Mouse (Mus musculus) forebrain, embryonic 10.5 days (tissue): Measurements from ENCODE around the gene Cdkal1. TPM values are rescaled to one million over a fixed set of nuclear protein-coding genes. Genes with fewer than 3 reads are reported as not detected.

ENCODE experiments used
- DNase-seq: peaks from one replicate; pipeline ENCODE4 v3.0.0-alpha.2; 2017; ENCODE audit warnings: low spot score; ENCODE audit errors: extremely low spot score
- H3K27ac ChIP-seq: fragments of 300-500 bp; sonication (generic); 2 replicates; pipeline ENCODE4 v1.5.1; 2016; ENCODE audit warnings: mild to moderate bottlenecking
- H3K27me3 ChIP-seq: fragments of 300-500 bp; sonication (generic); 2 replicates; pipeline ENCODE4 v1.6.1; 2016; ENCODE audit warnings: mild to moderate bottlenecking; ENCODE audit not compliant: poor library complexity, severe bottlenecking
- H3K36me3 ChIP-seq: fragments of 300-500 bp; sonication (generic); replicated peaks from 2 replicates; pipeline ENCODE4 v1.6.1; 2016; ENCODE audit warnings: mild to moderate bottlenecking, moderate library complexity
- H3K4me1 ChIP-seq: fragments of 300-500 bp; sonication (generic); 2 replicates; pipeline ENCODE4 v1.6.1; 2016
- H3K4me3 ChIP-seq: fragments of 300-500 bp; sonication (generic); 2 replicates; pipeline ENCODE4 v1.5.1; 2016; ENCODE audit warnings: mild to moderate bottlenecking, moderate library complexity
- H3K9me3 ChIP-seq: fragments of 300-500 bp; sonication (generic); 2 replicates; pipeline ENCODE4 v1.6.1; 2016; ENCODE audit warnings: mild to moderate bottlenecking, moderate library complexity
- WGBS: fragments of 180-500 bp; shearing (Covaris S2); methylation state at CpG from one replicate; pipeline ENCODE4 v1.1.7; 2016; 5-methylcytosine and 5-hydroxymethylcytosine counted together
- polyA plus RNA-seq: library from polyadenylated mRNA; unstranded; fragments of >200 nt; fragmentation: Nextera tagmentation; extraction: Ambion mirVana; gene quantifications from 2 replicates; pipeline ENCODE4 v1.2.1, GENCODE M21; 2016

Gene Cdkal1
- polyA plus RNA-seq, 1 experiment from 2014 or later, result 34.3 TPM

DNA sequence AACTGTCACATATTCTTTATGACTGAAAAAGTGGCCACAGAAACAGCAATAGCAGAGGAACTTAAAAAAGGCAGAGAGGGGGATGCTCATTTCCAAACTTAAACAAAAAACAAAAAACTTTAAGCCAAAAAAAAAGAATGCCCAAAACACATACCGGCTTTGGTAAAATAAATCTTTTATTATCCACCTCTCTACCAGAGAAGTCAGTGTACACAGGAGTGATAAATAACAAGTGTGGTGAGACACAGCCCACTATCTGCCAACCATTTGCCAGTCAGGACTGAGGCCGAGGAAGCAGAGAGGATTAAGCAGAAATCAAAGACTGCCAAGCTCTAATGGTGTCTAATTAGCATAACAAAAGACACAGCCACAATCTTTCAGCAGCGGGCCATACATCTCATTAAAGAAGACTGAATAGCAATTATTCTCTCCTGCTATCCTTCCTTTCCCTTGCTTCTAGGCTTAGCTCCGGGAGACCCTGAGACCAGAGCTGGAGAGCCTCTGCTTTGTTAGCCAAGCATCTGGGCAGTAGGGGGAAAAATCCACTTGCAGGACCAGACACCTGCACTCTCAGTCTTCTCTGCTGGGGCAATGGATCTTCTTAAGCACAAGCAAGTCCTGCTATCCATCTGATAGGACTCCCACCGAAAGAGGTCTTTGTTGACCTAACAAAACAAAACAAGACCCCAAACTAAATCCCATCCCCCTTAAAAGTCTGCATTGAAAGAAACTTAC is 484.6 kb downstream of the Cdkal1 start:
- Histone ChIP-seq H3K4me1 (peaks cover 55% of the 10 kb centered on the region), H3K27me3 (no peaks in the 10 kb centered on the region), H3K9me3 (no peaks in the 10 kb centered on the region), H3K27ac (peak overlapping the region; percentile 89), H3K4me3 (peak overlapping the region; percentile 5; the same call in 1 of the 2 replicates), H3K36me3 (no peaks in the 10 kb centered on the region)
- peak; percentile 76 for DNase-seq
- 2% methylated on average over 5 of the region's 5 CpGs for WGBS

DNA sequence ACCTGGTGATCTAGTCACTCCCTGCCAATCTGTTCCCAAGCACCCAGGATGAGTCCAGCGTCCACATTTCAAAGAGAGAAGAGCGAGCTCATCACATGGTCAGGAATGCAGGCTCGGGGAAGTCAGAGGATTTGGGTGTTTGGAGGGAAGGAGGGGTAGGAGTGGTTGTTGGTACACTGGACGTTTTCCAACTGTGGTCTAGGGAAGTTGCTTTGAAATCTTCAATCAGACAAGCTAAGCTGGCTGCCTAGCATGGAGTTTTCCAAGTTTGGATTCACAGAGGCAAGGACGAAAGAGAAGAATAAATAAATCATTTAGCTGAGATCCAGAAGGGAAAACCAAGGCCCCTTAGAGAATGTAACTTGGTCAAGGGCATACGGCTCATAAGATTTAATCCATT is 486.7 kb downstream of the Cdkal1 start:
- Histone ChIP-seq H3K4me3 (no peak overlapping the region), H3K27me3 (no peaks in the 10 kb centered on the region), H3K4me1 (peaks cover 73% of the 10 kb centered on the region), H3K36me3 (no peaks in the 10 kb centered on the region), H3K9me3 (no peaks in the 10 kb centered on the region), H3K27ac (peak overlapping the region; percentile 54; the same call in 1 of the 2 replicates)
- DNase-seq, result no peak
- 63% methylated on average over 6 of the region's 6 CpGs for WGBS

DNA sequence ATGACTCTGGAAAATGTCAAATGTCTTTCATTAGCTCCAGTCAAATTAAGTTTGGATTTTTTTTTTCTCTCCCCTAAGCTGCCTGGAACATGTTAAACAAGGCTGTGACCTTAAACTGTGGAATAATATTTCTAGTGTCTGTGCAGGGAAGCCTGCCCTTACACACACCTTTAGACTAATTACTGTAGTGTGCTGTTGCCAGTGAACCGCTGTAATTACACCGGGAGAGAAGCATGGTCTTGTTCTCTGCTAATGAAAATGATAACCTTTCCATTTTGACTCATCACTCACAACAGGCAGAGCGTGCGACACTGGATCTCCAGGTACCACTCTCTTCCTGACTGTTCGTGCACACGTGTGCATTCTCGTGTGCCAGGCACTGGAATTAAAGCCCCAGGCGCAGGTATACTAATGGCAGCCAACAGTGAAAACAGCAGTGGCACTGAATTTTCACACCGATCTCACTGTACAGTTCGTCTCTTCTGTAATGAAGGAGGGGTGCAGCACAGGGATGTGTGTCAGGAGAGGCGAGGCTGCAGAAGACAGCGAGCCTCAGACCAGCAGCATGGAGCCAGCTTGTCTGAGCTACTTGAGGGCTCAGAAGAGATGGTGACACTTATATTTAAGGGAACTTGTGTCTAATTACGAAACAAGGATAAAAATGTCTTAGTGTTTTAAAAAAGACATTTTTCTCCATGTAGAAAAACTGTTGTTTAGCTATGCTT is 490.4 kb downstream of the Cdkal1 start:
- peak overlapping the region; percentile 53 for H3K27ac ChIP-seq
- no peak for DNase-seq
- peaks cover 51% of the 10 kb centered on the region for H3K4me1 ChIP-seq
- H3K9me3 ChIP-seq, result no peaks in the 10 kb centered on the region
- H3K27me3 ChIP-seq, result no peaks in the 10 kb centered on the region
- WGBS, result 87% methylated on average over 13 of the region's 13 CpGs
- no peaks in the 10 kb centered on the region for H3K36me3 ChIP-seq
- H3K4me3 ChIP-seq, result no peak overlapping the region

DNA sequence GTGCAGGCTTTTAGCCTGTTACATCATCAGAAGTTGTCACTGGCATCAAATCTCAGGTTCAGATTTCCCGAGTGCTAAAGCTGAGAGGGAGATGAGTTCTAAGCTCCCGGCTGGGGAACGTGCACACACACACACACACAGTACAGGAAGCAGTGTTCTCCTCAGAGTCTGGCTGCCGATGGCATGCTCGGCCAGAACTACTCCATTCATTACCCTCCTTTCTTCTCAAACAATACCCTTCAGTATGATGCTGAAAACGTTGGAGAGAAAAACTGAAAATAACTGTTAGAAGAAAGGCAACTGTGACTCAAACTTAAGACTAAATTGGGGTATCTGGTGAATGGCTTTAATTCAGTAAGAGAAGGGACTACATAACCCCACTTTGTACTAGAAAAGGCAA is 491.5 kb downstream of the Cdkal1 start:
- H3K36me3 ChIP-seq, result no peaks in the 10 kb centered on the region
- no peaks in the 10 kb centered on the region for H3K9me3 ChIP-seq
- no peaks in the 10 kb centered on the region for H3K27me3 ChIP-seq
- H3K27ac ChIP-seq, result peak overlapping the region; percentile 75
- no peak for DNase-seq
- no peak overlapping the region for H3K4me3 ChIP-seq
- peaks cover 46% of the 10 kb centered on the region for H3K4me1 ChIP-seq
- WGBS, result 28% methylated on average over 6 of the region's 6 CpGs

DNA sequence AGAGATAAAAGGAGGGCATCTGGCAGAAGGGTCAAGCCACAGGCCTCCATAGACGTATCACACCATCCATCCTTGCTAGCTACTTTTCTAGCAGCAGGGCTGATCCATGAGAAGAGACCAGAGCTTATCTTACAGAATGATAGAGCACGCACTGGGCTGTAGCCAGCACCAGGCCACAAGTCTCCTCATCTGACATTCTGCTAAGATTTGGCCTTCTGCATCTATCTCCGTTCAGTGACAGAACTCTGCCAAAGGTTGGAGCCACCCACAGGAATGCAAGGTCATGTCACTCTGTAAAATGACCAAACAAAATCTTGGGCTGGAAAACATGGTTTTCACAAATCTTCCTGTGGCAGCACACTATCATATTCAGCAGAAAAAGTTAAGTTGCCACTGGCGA is 493.6 kb downstream of the Cdkal1 start:
- 90% methylated on average over 4 of the region's 4 CpGs for WGBS
- Histone ChIP-seq H3K36me3 (no peaks in the 10 kb centered on the region), H3K27ac (no peak overlapping the region), H3K4me3 (no peak overlapping the region), H3K9me3 (no peaks in the 10 kb centered on the region), H3K4me1 (peaks cover 35% of the 10 kb centered on the region), H3K27me3 (no peaks in the 10 kb centered on the region)
- no peak for DNase-seq

DNA sequence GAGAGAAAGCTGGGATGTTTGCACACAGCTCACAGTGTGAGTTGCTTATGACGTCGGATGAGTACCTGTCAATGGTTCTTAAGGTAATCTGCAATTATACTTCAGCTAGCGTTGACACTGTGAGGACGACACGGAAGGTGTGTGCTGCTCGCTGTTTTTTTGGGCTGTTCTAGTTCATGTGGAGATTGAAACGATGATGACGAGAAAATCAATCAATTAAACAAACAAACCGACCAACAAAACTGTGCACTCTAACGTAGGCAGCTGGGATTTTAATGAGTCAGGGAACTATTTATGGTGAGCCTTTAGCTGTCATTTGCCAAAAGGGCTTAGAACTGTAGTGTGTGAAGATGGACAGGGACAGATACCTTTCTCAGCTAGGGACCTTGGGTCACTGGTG is 494.6 kb downstream of the Cdkal1 start:
- no peak for DNase-seq
- Histone ChIP-seq H3K4me3 (no peak overlapping the region), H3K36me3 (no peaks in the 10 kb centered on the region), H3K27ac (no peak overlapping the region), H3K9me3 (no peaks in the 10 kb centered on the region), H3K27me3 (no peaks in the 10 kb centered on the region), H3K4me1 (peaks cover 44% of the 10 kb centered on the region)
- 89% methylated on average over 10 of the region's 10 CpGs for WGBS

DNA sequence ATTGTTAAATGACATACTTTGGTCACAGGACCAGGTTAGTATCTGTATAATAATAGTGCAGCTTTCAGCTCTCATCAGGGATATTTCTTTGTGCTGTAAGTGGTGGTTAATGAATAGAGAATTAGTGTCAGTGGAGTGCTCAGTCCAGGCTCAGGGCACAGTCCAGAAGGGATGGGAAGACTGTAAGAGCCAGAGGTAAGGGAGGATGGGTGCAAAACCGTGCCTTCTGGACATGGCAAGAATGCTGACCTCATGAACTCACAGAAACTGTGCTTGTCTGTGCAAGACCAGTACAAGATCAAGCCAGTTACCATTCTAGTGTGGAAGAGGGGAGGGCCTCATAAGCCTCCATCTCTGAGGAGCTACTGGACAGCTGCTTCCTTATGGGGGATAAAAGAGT is 496.1 kb downstream of the Cdkal1 start:
- DNase-seq, result no peak
- no peaks in the 10 kb centered on the region for H3K27me3 ChIP-seq
- H3K4me3 ChIP-seq, result no peak overlapping the region
- no peaks in the 10 kb centered on the region for H3K9me3 ChIP-seq
- peaks cover 39% of the 10 kb centered on the region for H3K4me1 ChIP-seq
- no peak overlapping the region for H3K27ac ChIP-seq
- no peaks in the 10 kb centered on the region for H3K36me3 ChIP-seq
- 84% methylated on average over 1 of the region's 1 CpGs for WGBS

DNA sequence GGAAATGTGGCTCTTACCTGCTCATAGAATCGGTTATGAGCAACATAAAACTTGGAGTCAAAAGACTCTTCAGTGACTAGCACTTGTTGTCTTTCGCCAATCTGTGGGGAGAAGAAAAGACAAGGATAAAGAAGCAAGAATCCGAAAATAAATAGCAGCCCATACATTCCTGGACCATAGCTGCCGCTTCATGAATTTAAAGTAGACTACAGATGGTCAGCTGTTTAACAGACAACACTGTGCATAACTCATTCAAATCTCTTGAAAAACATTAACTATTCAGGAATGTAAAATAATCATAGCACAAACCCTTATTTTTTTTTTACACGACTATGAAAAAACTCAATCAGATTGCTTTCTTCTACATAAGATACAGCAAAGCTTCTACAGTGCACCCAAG is 498.0 kb downstream of the Cdkal1 start:
- H3K36me3 ChIP-seq, result no peaks in the 10 kb centered on the region
- no peaks in the 10 kb centered on the region for H3K9me3 ChIP-seq
- H3K27me3 ChIP-seq, result no peaks in the 10 kb centered on the region
- no peak for DNase-seq
- WGBS, result 90% methylated on average over 5 of the region's 5 CpGs
- no peak overlapping the region for H3K27ac ChIP-seq
- H3K4me1 ChIP-seq, result peaks cover 25% of the 10 kb centered on the region
- H3K4me3 ChIP-seq, result no peak overlapping the region

DNA sequence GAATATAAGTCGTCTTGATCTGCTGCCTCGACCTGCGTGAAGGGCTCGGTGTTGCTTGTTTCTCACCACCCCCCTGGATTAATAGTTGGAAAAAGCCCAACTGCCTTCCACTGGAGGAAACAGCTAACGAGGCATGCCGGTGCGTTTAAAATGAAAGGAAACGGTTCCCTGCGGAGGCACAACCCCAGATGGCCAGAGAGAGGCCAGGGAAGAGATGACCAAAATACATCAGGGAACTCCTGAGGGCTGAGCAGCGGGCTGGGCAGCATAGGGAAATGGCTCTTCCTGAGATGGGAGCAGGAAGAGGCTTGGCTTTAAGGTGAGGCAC is 499.4 kb downstream of the Cdkal1 start:
- Histone ChIP-seq H3K36me3 (no peaks in the 10 kb centered on the region), H3K27ac (peak overlapping the region; percentile 72; the same call in 1 of the 2 replicates), H3K4me3 (no peak overlapping the region), H3K9me3 (no peaks in the 10 kb centered on the region), H3K27me3 (no peaks in the 10 kb centered on the region), H3K4me1 (peaks cover 25% of the 10 kb centered on the region)
- no peak for DNase-seq
- 32% methylated on average over 10 of the region's 10 CpGs for WGBS

DNA sequence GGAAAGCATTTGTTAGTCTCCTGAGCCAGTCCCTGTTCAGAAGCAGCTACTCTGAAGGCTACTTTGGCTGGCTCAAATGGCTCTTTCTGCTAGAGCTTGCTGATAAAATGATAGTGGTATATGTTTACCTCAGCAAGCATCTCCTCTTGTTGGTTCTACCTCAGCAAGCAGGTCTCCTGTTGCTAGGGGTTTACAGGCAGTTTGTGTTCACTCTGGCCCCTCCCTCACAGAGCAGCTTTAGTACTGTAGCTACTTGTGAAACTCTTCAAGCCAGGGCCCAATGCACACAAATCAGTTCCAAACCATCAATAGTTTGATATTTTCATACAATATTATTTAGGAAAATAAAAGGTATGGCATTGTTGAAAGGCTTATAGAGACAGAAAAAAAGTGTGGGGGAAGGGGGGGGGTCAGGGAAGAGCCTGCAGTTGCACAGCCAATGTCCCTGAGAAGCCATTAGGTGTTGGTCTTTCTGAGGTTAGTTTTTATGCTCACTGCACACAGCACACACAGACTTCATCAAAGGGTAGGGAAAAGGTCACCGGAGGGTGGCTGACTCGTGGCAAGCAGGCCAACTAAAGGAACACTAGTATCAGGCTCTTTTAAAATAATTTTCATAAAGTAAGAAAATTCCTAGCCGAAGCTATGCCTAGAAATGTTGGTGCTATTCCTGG is 499.9 kb downstream of the Cdkal1 start:
- H3K27ac ChIP-seq, result peak overlapping the region; percentile 72
- WGBS, result 62% methylated on average over 3 of the region's 3 CpGs
- no peaks in the 10 kb centered on the region for H3K27me3 ChIP-seq
- no peaks in the 10 kb centered on the region for H3K9me3 ChIP-seq
- H3K4me1 ChIP-seq, result peaks cover 25% of the 10 kb centered on the region
- no peaks in the 10 kb centered on the region for H3K36me3 ChIP-seq
- DNase-seq, result no peak
- H3K4me3 ChIP-seq, result no peak overlapping the region

DNA sequence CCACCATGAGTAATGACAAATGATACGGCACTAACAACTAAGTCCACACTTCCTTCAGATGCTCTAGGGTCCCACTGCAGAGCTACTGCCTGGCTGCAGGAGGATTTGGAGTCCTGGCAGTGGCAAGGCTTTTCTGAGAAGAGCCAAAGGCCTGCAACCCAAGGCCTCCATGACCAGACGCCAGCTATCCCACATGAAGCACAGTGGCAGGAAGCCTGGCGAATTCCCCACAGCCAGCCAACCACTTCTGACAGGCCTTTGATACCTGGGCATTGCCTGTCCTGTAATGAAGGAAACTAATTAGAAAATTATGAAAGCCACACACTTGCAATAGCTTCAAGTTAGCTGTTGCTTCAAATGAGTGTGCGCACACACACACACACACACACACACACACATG is 500.5 kb downstream of the Cdkal1 start:
- Histone ChIP-seq H3K27me3 (no peaks in the 10 kb centered on the region), H3K4me3 (no peak overlapping the region), H3K36me3 (no peaks in the 10 kb centered on the region), H3K9me3 (no peaks in the 10 kb centered on the region), H3K27ac (peak overlapping the region; percentile 72; the same call in 1 of the 2 replicates), H3K4me1 (peaks cover 29% of the 10 kb centered on the region)
- DNase-seq, result no peak
- WGBS, result 89% methylated on average over 4 of the region's 4 CpGs

DNA sequence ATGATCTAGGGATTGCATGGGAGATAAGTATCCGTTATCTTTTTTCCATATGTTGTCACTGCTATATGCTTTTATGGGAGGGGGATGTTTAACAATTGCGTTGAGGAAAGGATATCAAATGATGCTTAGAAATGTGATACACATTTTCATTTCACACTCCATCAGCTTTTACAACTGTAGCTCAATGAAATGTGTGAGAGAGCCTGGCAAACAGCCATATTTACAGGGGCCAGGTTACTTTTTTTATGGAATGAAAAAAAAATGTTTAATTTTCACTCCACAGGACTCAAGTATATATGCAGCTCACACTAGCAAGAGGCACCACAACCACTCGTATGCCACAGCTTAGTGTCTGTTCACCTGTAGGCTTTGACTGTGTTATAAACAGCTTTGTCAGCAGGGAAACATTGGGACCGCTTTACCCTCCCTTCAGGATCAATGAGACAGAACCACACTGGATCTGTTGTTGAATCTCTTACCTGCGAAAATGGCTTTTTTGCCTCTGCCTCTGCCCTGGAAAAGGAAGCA is 501.5 kb downstream of the Cdkal1 start:
- DNase-seq, result no peak
- Histone ChIP-seq H3K4me3 (no peak overlapping the region), H3K27ac (no peak overlapping the region), H3K36me3 (no peaks in the 10 kb centered on the region), H3K4me1 (peaks cover 38% of the 10 kb centered on the region), H3K27me3 (no peaks in the 10 kb centered on the region), H3K9me3 (no peaks in the 10 kb centered on the region)
- WGBS, result 86% methylated on average over 5 of the region's 5 CpGs
